Mouse (Mus musculus) C2C12 (cell line): ENCODE results near the gene Acsl4. TPM values are rescaled to one million over a fixed set of nuclear protein-coding genes. Genes with fewer than 3 reads are reported as not detected.

Source experiments
- H3K27me3 ChIP-seq: one replicate; pipeline ENCODE4 v1.6.1; 2011; ENCODE audit not compliant: control insufficient read depth, insufficient read depth, insufficient read length
- H3K36me3 ChIP-seq: one replicate; pipeline ENCODE4 v1.6.1; 2011; ENCODE audit not compliant: control insufficient read depth, insufficient read depth
- H3K4me3 ChIP-seq: one replicate; pipeline ENCODE4 v1.5.1; 2011; ENCODE audit warnings: mild to moderate bottlenecking, control low read depth; ENCODE audit not compliant: poor library complexity, insufficient read depth, severe bottlenecking
- H3K79me2 ChIP-seq: one replicate; pipeline ENCODE4 v1.6.1; 2011; ENCODE audit not compliant: control insufficient read depth, insufficient read depth
- H3K79me3 ChIP-seq: one replicate; pipeline ENCODE4 v1.6.1; 2011; ENCODE audit warnings: low read depth, control low read depth
- H3ac ChIP-seq: one replicate; pipeline ENCODE3; 2011; ENCODE audit warnings: low read depth; ENCODE audit not compliant: control insufficient read depth, insufficient read length
- CEBPB ChIP-seq: IDR thresholded peaks from one replicate; pipeline ENCODE4 v1.6.1; 2011; ENCODE audit warnings: low read depth, mild to moderate bottlenecking, control low read depth, moderate library complexity
- CTCF ChIP-seq: IDR thresholded peaks from one replicate; pipeline ENCODE4 v1.5.1; 2011; ENCODE audit not compliant: control insufficient read depth, insufficient read depth, insufficient read length
- FOSL1 ChIP-seq: IDR thresholded peaks from one replicate; pipeline ENCODE4 v1.8.0; 2011; ENCODE audit warnings: mild to moderate bottlenecking, low read length; ENCODE audit not compliant: poor library complexity, insufficient read depth, severe bottlenecking
- MAX ChIP-seq: IDR thresholded peaks from one replicate; pipeline ENCODE4 v1.6.1; 2011; ENCODE audit warnings: mild to moderate bottlenecking, control low read depth
- MYOD1 ChIP-seq: IDR thresholded peaks from one replicate; pipeline ENCODE4 v1.6.1; 2011; ENCODE audit warnings: low read depth; ENCODE audit not compliant: control insufficient read depth, insufficient read length
- MYOG ChIP-seq: IDR thresholded peaks from one replicate; pipeline ENCODE4 v1.6.1; 2011; ENCODE audit not compliant: control insufficient read depth, insufficient read length; ENCODE audit errors: extremely low read depth
- USF1 ChIP-seq: IDR thresholded peaks from one replicate; pipeline ENCODE4 v1.6.1; 2011; ENCODE audit warnings: low read depth, mild to moderate bottlenecking, control low read depth, moderate library complexity
- polyA plus RNA-seq: library from polyadenylated mRNA; unstranded; fragments of >200 nt; fragmentation: generic; extraction: Trizol; gene quantifications from one replicate; pipeline ENCODE4 v1.2.1, GENCODE M21; 2012; ENCODE audit warnings: missing spikeins

Acsl4 gene
- polyA plus RNA-seq, 1 experiment: 10.1 TPM

GRCm38 (mm10) chrX:142315270-142315669, 75.1 kb downstream of the Acsl4 start:
- Histone ChIP-seq H3K79me3 (no peaks in the 10 kb centered on the region), H3K36me3 (peaks cover 5% of the 10 kb centered on the region), H3K4me3 (no peak overlapping the region), H3K79me2 (no peaks in the 10 kb centered on the region), H3ac (no peak overlapping the region), H3K27me3 (no peaks in the 10 kb centered on the region)
- TF ChIP-seq CEBPB (no peak), FOSL1 (no peak), MYOG (no peak), MAX (no peak), CTCF (no peak), USF1 (no peak), MYOD1 (no peak)

- H3K4me3 ChIP-seq: no peak overlapping the region
- no peaks in the 10 kb centered on the region for H3K79me2 ChIP-seq
- H3ac ChIP-seq: no peak overlapping the region
- TF ChIP-seq MAX (no peak), USF1 (no peak), FOSL1 (no peak), CTCF (no peak), MYOD1 (no peak), MYOG (no peak)
- no peaks in the 10 kb centered on the region for H3K27me3 ChIP-seq
- H3K36me3 ChIP-seq: no peaks in the 10 kb centered on the region
- no peaks in the 10 kb centered on the region for H3K79me3 ChIP-seq
Measured at GRCm38 (mm10) chrX:142314307-142315024, 75.9 kb downstream of the Acsl4 start.

- Histone ChIP-seq H3K27me3 (peaks cover 10% of the 10 kb centered on the region), H3ac (no peak overlapping the region), H3K4me3 (no peak overlapping the region), H3K79me3 (no peaks in the 10 kb centered on the region), H3K36me3 (no peaks in the 10 kb centered on the region), H3K79me2 (no peaks in the 10 kb centered on the region)
- TF ChIP-seq CTCF (no peak), CEBPB (no peak), USF1 (no peak), MAX (no peak), MYOD1 (no peak), FOSL1 (no peak), MYOG (no peak)
Measured at GRCm38 (mm10) chrX:142310431-142310830, 79.9 kb downstream of the Acsl4 start.

- no peaks in the 10 kb centered on the region for H3K36me3 ChIP-seq
- no peaks in the 10 kb centered on the region for H3K79me3 ChIP-seq
- H3K27me3 ChIP-seq: peaks cover 15% of the 10 kb centered on the region
- TF ChIP-seq USF1 (no peak), CEBPB (no peak), FOSL1 (no peak)
- H3ac ChIP-seq: no peak within 1 kb of the TSS
- no peaks in the 10 kb centered on the region for H3K79me2 ChIP-seq
- no peak within 1 kb of the TSS for H3K4me3 ChIP-seq
Measured at GRCm38 (mm10) chrX:142305869-142306581, 84.3 kb downstream of the Acsl4 start, which contains the start of gene Kcne1l. Gene Kcne1l, minus strand, starts transcription at chrX:142306294.

GRCm38 (mm10) chrX:142305010-142305868, 85.1 kb downstream of the Acsl4 start:
- H3K79me3 ChIP-seq: no peaks in the 10 kb centered on the region
- no peak overlapping the region for H3ac ChIP-seq
- H3K36me3 ChIP-seq: no peaks in the 10 kb centered on the region
- TF ChIP-seq USF1: no peak
- TF ChIP-seq CTCF: no peak
- no peak for TF ChIP-seq MYOD1
- TF ChIP-seq MYOG: no peak
- TF ChIP-seq CEBPB: no peak
- TF ChIP-seq MAX: no peak
- TF ChIP-seq FOSL1: no peak
- no peak overlapping the region for H3K4me3 ChIP-seq
- peaks cover 15% of the 10 kb centered on the region for H3K27me3 ChIP-seq
- no peaks in the 10 kb centered on the region for H3K79me2 ChIP-seq
